Mouse (Mus musculus): ENCODE data around the gene Schip1. TPM values are rescaled to one million over a fixed set of nuclear protein-coding genes. Genes with fewer than 3 reads are reported as not detected.

Schip1 gene
- total RNA-seq, 2 experiments from 2014 or later, result 0.17 TPM; not detected in 1

DNA sequence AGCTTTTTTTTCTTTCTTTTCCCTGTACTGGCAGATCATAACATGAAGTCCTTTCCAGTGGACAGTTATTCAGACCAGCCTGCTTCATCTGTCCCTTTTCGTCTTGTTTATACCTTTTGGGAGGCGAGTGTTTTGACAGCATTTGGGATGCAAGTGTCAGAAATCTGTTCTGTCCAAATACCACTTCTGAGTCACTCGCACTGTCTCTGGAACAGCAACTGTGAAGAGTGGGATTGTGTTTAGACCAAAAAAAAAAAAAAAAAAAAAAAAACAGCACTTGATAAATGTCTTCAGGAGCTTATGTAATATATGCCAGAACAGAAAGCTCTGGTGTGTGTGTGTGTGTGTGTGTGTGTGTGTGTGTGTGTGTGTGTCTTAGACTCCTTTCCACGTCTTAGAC, 505.7 kb downstream of the Schip1 start:
- ATAC-seq (replicated peaks; ENCODE audit: low FRiP score, poor library complexity, severe bottlenecking), result no peak

GRCm38 (mm10) chr3:68572249-68573225, 507.9 kb downstream of the Schip1 start:
- peak; percentile 39; the same call in 1 of the 2 replicates for ATAC-seq (replicated peaks; ENCODE audit: low FRiP score, poor library complexity, severe bottlenecking)

GRCm38 (mm10) chr3:68573226-68573624, 508.6 kb downstream of the Schip1 start:
- ATAC-seq (replicated peaks; ENCODE audit: low FRiP score, poor library complexity, severe bottlenecking), result no peak

GRCm38 (mm10) chr3:68574097-68574496, 509.5 kb downstream of the Schip1 start:
- no peak for ATAC-seq (replicated peaks; ENCODE audit: low FRiP score, poor library complexity, severe bottlenecking)

GRCm38 (mm10) chr3:68574565-68574964, 510.0 kb downstream of the Schip1 start:
- ATAC-seq (replicated peaks; ENCODE audit: low FRiP score, poor library complexity, severe bottlenecking), result no peak

DNA sequence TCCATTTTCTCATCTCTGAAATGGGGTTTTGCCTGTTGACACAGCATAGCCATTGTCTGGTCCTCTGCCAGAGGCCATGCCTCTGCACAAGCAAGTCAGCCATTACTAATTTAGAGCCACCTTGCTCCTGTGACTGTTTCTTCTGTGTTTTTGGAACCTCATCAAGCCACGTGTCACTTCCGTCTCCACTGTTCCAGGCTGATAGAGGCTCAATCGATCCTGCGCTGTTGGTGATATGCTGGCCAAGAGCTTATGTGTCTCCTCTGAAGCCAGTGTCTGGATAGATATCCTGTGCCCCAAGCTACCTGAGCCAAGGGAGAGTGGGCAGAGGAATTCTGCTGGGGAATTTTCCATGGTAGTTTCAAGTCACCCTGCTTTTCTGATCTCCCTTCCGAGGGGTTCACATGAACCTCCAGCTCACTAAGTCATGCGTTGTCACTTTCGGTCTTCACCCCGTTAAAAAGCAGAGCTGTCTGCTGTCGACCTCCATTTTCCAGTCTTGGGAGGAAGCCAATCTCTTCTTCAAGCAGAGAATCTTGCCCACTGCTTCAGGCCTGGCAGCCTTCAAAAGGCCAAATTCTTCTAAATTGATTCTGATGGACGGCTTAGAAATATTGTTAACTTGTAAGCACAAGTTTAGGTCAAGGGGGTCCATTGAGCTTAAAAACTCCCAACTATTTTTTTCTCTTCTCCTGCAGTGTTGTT, 511.2 kb downstream of the Schip1 start:
- no peak for ATAC-seq (replicated peaks; ENCODE audit: low FRiP score, poor library complexity, severe bottlenecking)

DNA sequence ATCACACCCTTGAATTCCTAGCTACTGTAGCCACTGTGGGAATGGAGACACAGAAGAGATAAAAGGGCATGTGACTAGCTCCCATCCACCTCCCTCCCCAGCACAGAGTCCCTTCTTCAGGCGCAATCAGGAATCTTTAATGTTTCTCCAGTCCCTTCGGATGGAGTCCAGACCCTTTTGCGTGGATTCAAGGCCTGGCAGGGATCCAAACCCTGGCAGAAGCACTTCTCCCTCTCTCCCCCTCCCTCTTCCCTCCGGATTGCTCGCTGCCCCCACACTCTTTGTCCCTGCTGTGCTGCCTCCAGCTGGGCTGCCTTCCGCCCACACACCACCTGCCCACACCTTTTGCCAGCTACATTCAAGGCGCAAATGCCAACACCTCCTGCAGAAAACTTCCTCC, 511.8 kb downstream of the Schip1 start:
- ATAC-seq (replicated peaks; ENCODE audit: low FRiP score, poor library complexity, severe bottlenecking), result no peak

GRCm38 (mm10) chr3:68576948-68577347, 512.3 kb downstream of the Schip1 start:
- no peak for ATAC-seq (replicated peaks; ENCODE audit: low FRiP score, poor library complexity, severe bottlenecking)

- ATAC-seq (replicated peaks; ENCODE audit: low FRiP score, poor library complexity, severe bottlenecking), result no peak
These were observed 517.0 kb downstream of the Schip1 start for GRCm38 (mm10) chr3:68581591-68581990.

DNA sequence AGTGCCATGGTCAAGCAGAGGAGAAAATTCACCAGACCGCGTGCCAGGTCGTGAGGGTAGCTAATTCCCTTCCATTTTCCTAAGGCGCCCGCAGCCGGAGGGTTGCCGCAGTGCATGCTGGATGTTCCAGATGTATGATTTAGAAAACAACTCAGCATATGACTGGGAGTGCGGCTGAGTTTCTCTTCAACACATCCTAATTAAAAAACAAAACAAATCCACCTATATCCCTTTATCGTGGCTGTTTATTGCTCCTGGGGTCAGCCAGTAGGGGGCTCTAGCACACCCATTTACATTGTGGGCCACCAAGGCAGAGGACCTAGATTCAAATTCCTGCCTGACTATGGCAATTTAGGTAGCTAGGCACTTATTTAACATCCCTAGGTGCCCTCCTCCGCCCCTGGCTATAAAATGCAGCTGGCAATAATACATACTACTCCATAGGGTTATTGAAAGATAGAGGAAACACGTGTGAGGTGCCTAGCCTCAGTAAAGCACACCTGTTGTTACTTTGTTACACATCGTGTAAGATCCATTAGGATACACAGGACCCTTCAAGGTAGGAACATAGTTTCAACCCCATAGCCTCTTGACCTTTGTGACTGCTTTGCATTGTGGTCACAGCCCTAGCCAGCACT, 517.6 kb downstream of the Schip1 start:
- no peak for ATAC-seq (replicated peaks; ENCODE audit: low FRiP score, poor library complexity, severe bottlenecking)

GRCm38 (mm10) chr3:68583031-68583693, 518.6 kb downstream of the Schip1 start:
- no peak for ATAC-seq (replicated peaks; ENCODE audit: low FRiP score, poor library complexity, severe bottlenecking)

DNA sequence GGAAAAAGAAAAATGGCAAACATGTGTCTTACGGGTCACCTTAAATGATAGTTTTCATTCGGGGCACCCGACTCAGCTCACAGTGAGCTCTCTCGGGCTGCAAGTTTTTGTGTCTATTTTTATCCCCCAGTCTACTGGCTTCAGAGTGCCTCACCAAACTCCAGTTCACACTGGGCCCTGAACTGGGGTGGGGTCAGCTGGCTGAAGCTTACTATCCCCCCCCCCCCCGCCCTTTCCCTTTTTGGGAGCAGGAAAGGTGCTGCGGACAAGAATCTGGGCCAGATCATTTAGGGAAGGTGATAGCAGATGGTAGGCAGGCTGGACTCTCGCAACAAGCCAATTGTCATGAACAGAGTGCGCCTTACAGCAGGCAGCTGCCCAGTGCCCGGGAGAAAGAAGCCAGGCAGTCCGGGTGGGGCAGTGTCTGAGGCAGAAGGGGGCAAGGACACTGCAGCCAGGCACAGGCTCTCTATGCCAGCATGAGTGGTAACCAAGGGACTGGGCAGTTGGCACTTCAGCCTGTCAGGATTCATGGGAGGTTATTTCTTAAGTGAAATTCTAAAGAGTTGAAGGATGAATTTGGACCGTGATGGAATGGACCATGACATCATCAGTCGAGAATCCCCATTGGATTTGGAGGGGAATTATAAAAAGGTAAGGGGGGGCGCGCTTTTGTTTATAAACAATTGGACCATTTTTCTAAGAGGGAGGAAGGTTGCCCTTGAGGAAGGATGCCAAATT, 519.3 kb downstream of the Schip1 start:
- no peak for ATAC-seq (replicated peaks; ENCODE audit: low FRiP score, poor library complexity, severe bottlenecking)

GRCm38 (mm10) chr3:68585213-68585612, 520.6 kb downstream of the Schip1 start:
- ATAC-seq (replicated peaks; ENCODE audit: low FRiP score, poor library complexity, severe bottlenecking), result no peak

GRCm38 (mm10) chr3:68586646-68587064, 522.1 kb downstream of the Schip1 start:
- no peak for ATAC-seq (replicated peaks; ENCODE audit: low FRiP score, poor library complexity, severe bottlenecking)

- no peak for ATAC-seq (replicated peaks; ENCODE audit: low FRiP score, poor library complexity, severe bottlenecking)
These were observed 523.1 kb downstream of the Schip1 start for GRCm38 (mm10) chr3:68587567-68588245.

- no peak for ATAC-seq (replicated peaks; ENCODE audit: low FRiP score, poor library complexity, severe bottlenecking)
These were observed 524.7 kb downstream of the Schip1 start for GRCm38 (mm10) chr3:68589220-68589840.

- no peak for ATAC-seq (replicated peaks; ENCODE audit: low FRiP score, poor library complexity, severe bottlenecking)
These were observed 525.8 kb downstream of the Schip1 start for GRCm38 (mm10) chr3:68590436-68590835.

DNA sequence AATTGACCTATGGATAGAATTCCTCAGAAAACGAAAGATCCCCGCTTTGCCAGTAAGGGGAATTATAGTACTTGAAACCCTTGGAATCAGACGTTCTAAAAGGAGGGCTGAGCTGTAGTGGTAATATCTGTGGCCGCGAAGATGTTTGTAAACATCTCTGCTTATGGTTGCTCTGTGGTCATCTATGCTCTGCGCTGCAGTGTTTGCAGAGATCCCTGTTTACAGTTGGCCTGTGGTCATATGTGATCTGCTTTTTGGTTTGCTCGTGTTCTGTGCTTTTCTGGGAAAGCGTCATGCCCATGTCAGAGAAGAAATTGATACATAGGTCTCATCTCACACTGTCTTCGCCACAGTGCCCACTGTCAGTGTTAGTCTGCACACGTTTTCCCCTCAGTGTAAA, 528.0 kb downstream of the Schip1 start:
- ATAC-seq (replicated peaks; ENCODE audit: low FRiP score, poor library complexity, severe bottlenecking), result no peak

Data from erythroblast, adult 5-6 weeks (primary cell).